Mouse (Mus musculus): ENCODE measurements around the gene Armc7. TPM values are rescaled to one million over a fixed set of nuclear protein-coding genes. Genes with fewer than 3 reads are reported as not detected.

Gene Armc7
- polyA plus RNA-seq, 1 experiment, result 3.3 TPM

- peaks cover 8% of the 10 kb centered on the region; the same call in 1 of the 2 replicates for H3K4me1 ChIP-seq (ENCODE audit: control insufficient read depth, insufficient read depth, low read length)
- TF ChIP-seq CTCF (IDR thresholded peaks at IDR 0.05; ENCODE audit: control insufficient read depth, insufficient read depth, insufficient replicate concordance, low read depth, low read length), result no peak
- TF ChIP-seq POLR2A (IDR thresholded peaks at IDR 0.05; ENCODE audit: control insufficient read depth, low read depth, low read length), result no peak
- H3K4me3 ChIP-seq (ENCODE audit: control insufficient read depth, low read depth, low read length), result peak overlapping the region; percentile 94
- peak overlapping the region; percentile 89 for H3K27ac ChIP-seq (ENCODE audit: control insufficient read depth, insufficient read depth, low read depth, low read length)
- H3K27me3 ChIP-seq (ENCODE audit: control insufficient read depth, insufficient read depth, low read length), result no peaks in the 10 kb centered on the region
- H3K36me3 ChIP-seq (ENCODE audit: control insufficient read depth, insufficient read depth, low read length), result no peaks in the 10 kb centered on the region; the same call in 1 of the 2 replicates
These were observed 61.5 kb downstream of the Armc7 start for GRCm38 (mm10) chr11:115536856-115537568.

DNA sequence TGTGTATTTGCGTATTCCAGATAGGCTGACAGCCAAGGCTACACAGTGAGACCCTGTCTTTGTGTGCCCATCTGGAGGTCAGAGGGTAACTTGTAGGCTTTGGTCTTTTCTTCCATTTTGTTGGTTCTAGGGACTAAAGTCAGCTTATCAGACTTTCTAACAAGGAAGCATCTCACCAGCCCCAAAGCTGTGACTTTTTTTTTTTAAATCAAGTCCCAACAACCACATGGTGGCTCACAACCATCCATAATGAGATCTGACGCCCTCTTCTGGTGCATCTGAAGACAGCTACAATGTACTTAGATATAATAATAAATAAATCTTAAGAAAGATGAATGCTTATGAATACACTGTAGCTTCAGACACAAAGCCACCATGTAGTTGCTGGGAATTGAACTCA lies 62.6 kb downstream of the Armc7 start:
- H3K4me1 ChIP-seq (ENCODE audit: control insufficient read depth, insufficient read depth, low read length), result peaks cover 8% of the 10 kb centered on the region; the same call in 1 of the 2 replicates
- no peak overlapping the region for H3K27ac ChIP-seq (ENCODE audit: control insufficient read depth, insufficient read depth, low read depth, low read length)
- no peaks in the 10 kb centered on the region for H3K27me3 ChIP-seq (ENCODE audit: control insufficient read depth, insufficient read depth, low read length)
- TF ChIP-seq POLR2A (IDR thresholded peaks at IDR 0.05; ENCODE audit: control insufficient read depth, low read depth, low read length) (no peak), CTCF (IDR thresholded peaks at IDR 0.05; ENCODE audit: control insufficient read depth, insufficient read depth, insufficient replicate concordance, low read depth, low read length) (no peak)
- H3K36me3 ChIP-seq (ENCODE audit: control insufficient read depth, insufficient read depth, low read length), result no peaks in the 10 kb centered on the region; the same call in 1 of the 2 replicates
- H3K4me3 ChIP-seq (ENCODE audit: control insufficient read depth, low read depth, low read length), result no peak overlapping the region

Other genes starting within 250 kb of the Armc7 start
- gene Grin2c, start 208.4 kb upstream of the Armc7 start, polyA plus RNA-seq (2012; rRNA removed), result 1.2 and 1.5 TPM in 2 replicates
- 28.0 and 30.7 TPM in 2 replicates for gene Fdxr, start 198.6 kb upstream of the Armc7 start, polyA plus RNA-seq (2012; rRNA removed)
- 6.4 and 7.0 TPM in 2 replicates for gene Fads6, start 178.0 kb upstream of the Armc7 start, polyA plus RNA-seq (2012; rRNA removed)
- 8.5 and 8.9 TPM in 2 replicates for gene Otop2, start 168.5 kb upstream of the Armc7 start, polyA plus RNA-seq (2012; rRNA removed)
- gene Ush1g, start 153.6 kb upstream of the Armc7 start, polyA plus RNA-seq (2012; rRNA removed), result 3.7 and 4.1 TPM in 2 replicates
- gene Otop3, start 140.9 kb upstream of the Armc7 start, polyA plus RNA-seq (2012; rRNA removed), result 0.17 and 0.40 TPM in 2 replicates
- 1.2 and 1.7 TPM in 2 replicates for gene Hid1, start 107.9 kb upstream of the Armc7 start, polyA plus RNA-seq (2012; rRNA removed)
- gene Cdr2l, start 93.8 kb upstream of the Armc7 start, polyA plus RNA-seq (2012; rRNA removed), result 5.2 TPM in 2 replicates
- gene Mrpl58, start 71.9 kb upstream of the Armc7 start, polyA plus RNA-seq (2012; rRNA removed), result 13.9 and 18.0 TPM in 2 replicates
- gene Atp5h, start 55.7 kb upstream of the Armc7 start, polyA plus RNA-seq (2012; rRNA removed), result 145 and 166 TPM in 2 replicates
- 11.8 and 13.6 TPM in 2 replicates for gene Kctd2, start 55.5 kb upstream of the Armc7 start, polyA plus RNA-seq (2012; rRNA removed)
- 307 and 344 TPM in 2 replicates for gene Trim80, start 35.1 kb upstream of the Armc7 start, polyA plus RNA-seq (2012; rRNA removed)
- 0.72 and 0.78 TPM in 2 replicates for gene Slc16a5, start 13.2 kb upstream of the Armc7 start, polyA plus RNA-seq (2012; rRNA removed)
- 32.4 and 34.0 TPM in 2 replicates for gene Nt5c, start 16.2 kb downstream of the Armc7 start, polyA plus RNA-seq (2012; rRNA removed)
- 548 and 576 TPM in 2 replicates for gene Jpt1, start 38.7 kb downstream of the Armc7 start, polyA plus RNA-seq (2012; rRNA removed)
- 50.6 and 72.2 TPM in 2 replicates for gene Sumo2, start 60.6 kb downstream of the Armc7 start, polyA plus RNA-seq (2012; rRNA removed)
- 36.3 and 42.6 TPM in 2 replicates for gene Nup85, start 88.8 kb downstream of the Armc7 start, polyA plus RNA-seq (2012; rRNA removed)
- 9.3 and 10.9 TPM in 2 replicates for gene Mrps7, start 128.3 kb downstream of the Armc7 start, polyA plus RNA-seq (2012; rRNA removed)
- gene Gga3, start 128.4 kb downstream of the Armc7 start, polyA plus RNA-seq (2012; rRNA removed), result 19.8 and 21.1 TPM in 2 replicates
- gene Mif4gd, start 137.3 kb downstream of the Armc7 start, polyA plus RNA-seq (2012; rRNA removed), result 383 and 445 TPM in 2 replicates
- gene Slc25a19, start 152.6 kb downstream of the Armc7 start, polyA plus RNA-seq (2012; rRNA removed), result 33.7 and 35.8 TPM in 2 replicates
- gene Grb2, start 232.9 kb downstream of the Armc7 start, polyA plus RNA-seq (2012; rRNA removed), result 7.7 TPM in 2 replicates